13 mouse cellular contexts compared by ENCODE assay signal in the genomic region with DNA sequence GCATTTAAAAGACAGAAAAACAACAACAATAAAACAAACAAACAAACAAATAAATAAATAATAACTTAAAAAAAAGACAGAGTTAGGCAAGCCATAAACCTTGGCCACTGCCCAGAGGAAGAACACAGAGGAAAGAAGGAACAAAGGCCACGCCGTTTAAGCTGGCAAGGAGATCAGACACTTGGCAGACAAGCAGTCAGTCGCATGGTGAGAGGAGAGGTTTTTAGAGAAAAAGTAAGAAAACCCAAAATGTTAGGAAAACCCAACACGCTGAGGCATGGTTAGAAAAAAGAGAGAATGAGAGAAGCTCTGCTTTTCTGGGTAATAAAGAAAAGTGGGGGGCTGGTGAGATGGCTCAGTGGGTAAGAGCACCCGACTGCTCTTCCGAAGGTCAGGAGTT.
A peak's percentile ranks its signal among the peaks of the same experiment; 100 is the strongest.
DNase-seq lines count a peak whose midpoint lies in the region; ATAC-seq and TF ChIP-seq lines count a peak whose summit lies in the region.
"Had no signal": no experiment of that assay in that cellular context is flagged by ENCODE, and none has a peak within 500 bp of the region (broad histone marks: within the 10 kb centered on the region; RNA-seq: fewer than 3 reads in every experiment).

No protein-coding gene starts in this region.

- H3K36me3 ChIP-seq in embryonic facial prominence, embryonic 14.5 days (ENCODE audit: control insufficient read depth, insufficient read depth, low read length), result no peaks in the 10 kb centered on the region
- no peaks in the 10 kb centered on the region for H3K36me3 ChIP-seq in embryonic facial prominence, embryonic 10.5 days (replicated peaks)
- H3K36me3 ChIP-seq in neural tube, embryonic 13.5 days, result no peaks in the 10 kb centered on the region
- H3K36me3 ChIP-seq in midbrain, postnatal 0 days (ENCODE audit: insufficient read depth, low read length), result no peaks in the 10 kb centered on the region

- H3K4me2 ChIP-seq in embryonic facial prominence, embryonic 14.5 days (ENCODE audit: low read depth, low read length), result no peak overlapping the region
- no peak overlapping the region for H3K4me2 ChIP-seq in neural tube, embryonic 13.5 days
- H3K4me2 ChIP-seq in midbrain, postnatal 0 days (ENCODE audit: low read depth, low read length, poor library complexity, severe bottlenecking), result no peak overlapping the region

- no peak for TF ChIP-seq CTCF in midbrain, postnatal 0 days (IDR thresholded peaks at IDR 0.05)

- 81% methylated on average over 6 of the region's 6 CpGs for WGBS in embryonic facial prominence, embryonic 14.5 days
- WGBS in embryonic facial prominence, embryonic 10.5 days, result 89% methylated on average over 6 of the region's 6 CpGs
- 72% methylated on average over 6 of the region's 6 CpGs for WGBS in neural tube, embryonic 13.5 days
- WGBS in midbrain, postnatal 0 days, result 57% methylated on average over 6 of the region's 6 CpGs

- no peaks in the 10 kb centered on the region for H3K9me3 ChIP-seq in embryonic facial prominence, embryonic 14.5 days (ENCODE audit: control insufficient read depth, low read length)
- no peaks in the 10 kb centered on the region for H3K9me3 ChIP-seq in embryonic facial prominence, embryonic 10.5 days
- no peaks in the 10 kb centered on the region for H3K9me3 ChIP-seq in neural tube, embryonic 13.5 days
- H3K9me3 ChIP-seq in midbrain, postnatal 0 days (ENCODE audit: low read length), result no peaks in the 10 kb centered on the region

- H3K4me1 ChIP-seq in embryonic facial prominence, embryonic 14.5 days (ENCODE audit: control insufficient read depth, insufficient read depth, low read length), result no peaks in the 10 kb centered on the region
- H3K4me1 ChIP-seq in embryonic facial prominence, embryonic 10.5 days, result peaks cover 15% of the 10 kb centered on the region
- peaks cover 36% of the 10 kb centered on the region for H3K4me1 ChIP-seq in neural tube, embryonic 13.5 days (replicated peaks)
- H3K4me1 ChIP-seq in midbrain, postnatal 0 days (ENCODE audit: insufficient read depth, low read length), result peaks cover 5% of the 10 kb centered on the region; the same call in 1 of the 2 replicates

- DNase-seq in embryonic facial prominence, embryonic 14.5 days (ENCODE audit: low spot score), result peak; percentile 8
- no peak for DNase-seq in embryonic facial prominence, embryonic 10.5 days (ENCODE audit: low spot score)
- DNase-seq in left cerebral cortex, postnatal 10 days (ENCODE audit: extremely low spot score in 1 of 2, low spot score in 2 of 2), result peak; percentile 13 to 54
- DNase-seq in left cerebral cortex, adult 11 months (ENCODE audit: low spot score), result no peak
- DNase-seq in neural tube, embryonic 10.5 days (ENCODE audit: extremely low spot score, low spot score), result no peak
- peak; percentile 50 for DNase-seq in midbrain, postnatal 0 days (ENCODE audit: low spot score)
- DNase-seq in heart, adult 18-20 months, result no peak
- DNase-seq: B cell, adult 2 months; gastrocnemius, postnatal 36 days; liver, postnatal 0 days; right cerebral cortex, postnatal 4 days; thymus, postnatal 36 days had no signal

- H3K9ac ChIP-seq in embryonic facial prominence, embryonic 14.5 days (ENCODE audit: low read depth, low read length), result no peak overlapping the region
- H3K9ac ChIP-seq in neural tube, embryonic 13.5 days, result no peak overlapping the region
- H3K9ac ChIP-seq in midbrain, postnatal 0 days (replicated peaks; ENCODE audit: low read length, poor library complexity, severe bottlenecking), result no peak overlapping the region
- H3K9ac ChIP-seq: liver, postnatal 0 days had no signal

- ATAC-seq in embryonic facial prominence, embryonic 14.5 days (ENCODE audit: low read depth), result no peak
- ATAC-seq in neural tube, embryonic 13.5 days (ENCODE audit: low read depth), result no peak
- ATAC-seq in midbrain, postnatal 0 days (ENCODE audit: low FRiP score), result no peak
- ATAC-seq: liver, postnatal 0 days had no signal

- no peak overlapping the region for H3K27ac ChIP-seq in embryonic facial prominence, embryonic 14.5 days (replicated peaks; ENCODE audit: low read depth, low read length)
- no peak overlapping the region for H3K27ac ChIP-seq in embryonic facial prominence, embryonic 10.5 days (replicated peaks)
- peak overlapping the region; percentile 52; the same call in 1 of the 2 replicates for H3K27ac ChIP-seq in neural tube, embryonic 13.5 days (replicated peaks)
- H3K27ac ChIP-seq in midbrain, postnatal 0 days (ENCODE audit: low read depth, low read length), result no peak overlapping the region

- intact Hi-C loops in left cerebral cortex, postnatal 10 days (cut with DNase I), result no loop called here

- no peak overlapping the region for H3K4me3 ChIP-seq in embryonic facial prominence, embryonic 14.5 days (ENCODE audit: low read depth, low read length)
- H3K4me3 ChIP-seq in embryonic facial prominence, embryonic 10.5 days, result no peak overlapping the region
- H3K4me3 ChIP-seq in neural tube, embryonic 13.5 days, result no peak overlapping the region
- no peak overlapping the region for H3K4me3 ChIP-seq in midbrain, postnatal 0 days (ENCODE audit: low read depth, low read length)

- H3K27me3 ChIP-seq in embryonic facial prominence, embryonic 14.5 days (replicated peaks; ENCODE audit: control insufficient read depth, insufficient read depth, low read length), result no peaks in the 10 kb centered on the region
- H3K27me3 ChIP-seq in embryonic facial prominence, embryonic 10.5 days (replicated peaks; ENCODE audit: low read depth, poor library complexity, severe bottlenecking), result peaks cover 8% of the 10 kb centered on the region; the same call in 1 of the 2 replicates
- 0 out of 2 replicates have a peak, but pooled peaks cover 4% of the 10 kb centered on the region for H3K27me3 ChIP-seq in neural tube, embryonic 13.5 days
- H3K27me3 ChIP-seq in midbrain, postnatal 0 days (ENCODE audit: insufficient read depth, low read length), result no peaks in the 10 kb centered on the region

Comparison
In these comparisons a context has a peak if more than half of its experiments do, and no peak if none do; other contexts are left out.
1. DNase-seq: peak in embryonic facial prominence, embryonic 14.5 days (single experiment), left cerebral cortex, postnatal 10 days (2 of 2) and midbrain, postnatal 0 days (single experiment); none in embryonic facial prominence, embryonic 10.5 days (single experiment), left cerebral cortex, adult 11 months (single experiment), neural tube, embryonic 10.5 days (single experiment) and heart, adult 18-20 months (0 of 2).